Comparison of ENCODE assay signal across 33 mouse cellular contexts in genomic region chr7:95829889-95830288, GRCm38 (mm10).
A peak's percentile ranks its signal among the peaks of the same experiment; 100 is the strongest.
DNase-seq lines count a peak whose midpoint lies in the region; ATAC-seq and TF ChIP-seq lines count a peak whose summit lies in the region.
"Had no signal": no experiment of that assay in that cellular context is flagged by ENCODE, and none has a peak within 500 bp of the region (broad histone marks: within the 10 kb centered on the region; RNA-seq: fewer than 3 reads in every experiment).

No protein-coding gene starts in this region.

- no peak overlapping the region for H3K4me3 ChIP-seq in liver, adult 2 months (ENCODE audit: insufficient read depth, low read depth, low read length)
- H3K4me3 ChIP-seq in intestine, embryonic 15.5 days (replicated peaks), result no peak overlapping the region
- H3K4me3 ChIP-seq: embryonic facial prominence, embryonic 10.5 days; embryonic facial prominence, embryonic 13.5 days; erythroblast, embryonic 14.5 days; forebrain, embryonic 10.5 days; forebrain, embryonic 13.5 days; heart, embryonic 12.5 days; heart, embryonic 15.5 days had no signal

- no peak overlapping the region for H3K9ac ChIP-seq in liver, adult 2 months (ENCODE audit: low read depth, low read length)
- H3K9ac ChIP-seq in intestine, embryonic 15.5 days, result no peak overlapping the region
- H3K9ac ChIP-seq: embryonic facial prominence, embryonic 13.5 days; forebrain, embryonic 13.5 days; heart, embryonic 12.5 days; heart, embryonic 15.5 days; hindbrain, embryonic 14.5 days had no signal

- H3K4me1 ChIP-seq in liver, adult 2 months (ENCODE audit: control insufficient read depth, insufficient read depth, low read length), result no peaks in the 10 kb centered on the region
- no peaks in the 10 kb centered on the region for H3K4me1 ChIP-seq in intestine, embryonic 15.5 days (replicated peaks)
- H3K4me1 ChIP-seq: embryonic facial prominence, embryonic 10.5 days; embryonic facial prominence, embryonic 13.5 days had no signal

- ATAC-seq in intestine, embryonic 15.5 days, result peak; percentile 25; the same call in 1 of the 2 replicates
- ATAC-seq: forebrain, embryonic 13.5 days; forebrain, embryonic 16.5 days; hindbrain, postnatal 0 days; inflammation-experienced regulatory T-cells, adult 6 months; Patski had no signal

- no peaks in the 10 kb centered on the region for H3K36me3 ChIP-seq in liver, adult 2 months (ENCODE audit: control insufficient read depth, insufficient read depth, low read length)
- no peaks in the 10 kb centered on the region for H3K36me3 ChIP-seq in intestine, embryonic 15.5 days
- H3K36me3 ChIP-seq: embryonic facial prominence, embryonic 10.5 days; embryonic facial prominence, embryonic 13.5 days; forebrain, embryonic 10.5 days; G1E; heart, embryonic 12.5 days; heart, embryonic 15.5 days had no signal

- H3K79me2 ChIP-seq in liver, adult 2 months (ENCODE audit: control insufficient read depth, insufficient read depth, low read length), result no peaks in the 10 kb centered on the region

- no peak for TF ChIP-seq POLR2A in liver, adult 2 months (IDR thresholded peaks at IDR 0.05; ENCODE audit: extremely low read depth, insufficient read depth, low read length)

- no peaks in the 10 kb centered on the region for H3K27me3 ChIP-seq in liver, adult 2 months (ENCODE audit: control insufficient read depth, insufficient read depth, low read length)
- H3K27me3 ChIP-seq in intestine, embryonic 15.5 days (replicated peaks), result no peaks in the 10 kb centered on the region
- H3K27me3 ChIP-seq: CH12.LX; embryonic facial prominence, embryonic 13.5 days; forebrain, embryonic 13.5 days; heart, embryonic 12.5 days; heart, embryonic 15.5 days; Patski had no signal

- no peak overlapping the region for H3K4me2 ChIP-seq in intestine, embryonic 15.5 days (replicated peaks)
- H3K4me2 ChIP-seq: embryonic facial prominence, embryonic 13.5 days; forebrain, embryonic 13.5 days; heart, embryonic 12.5 days; heart, embryonic 15.5 days; hindbrain, embryonic 14.5 days had no signal

- no peak overlapping the region for H3K27ac ChIP-seq in liver, adult 2 months (replicated peaks; ENCODE audit: insufficient read depth, low read depth, low read length)
- H3K27ac ChIP-seq in intestine, embryonic 15.5 days, result no peak overlapping the region
- H3K27ac ChIP-seq: embryonic facial prominence, embryonic 10.5 days; embryonic facial prominence, embryonic 13.5 days; forebrain, embryonic 10.5 days; forebrain, embryonic 13.5 days; heart, embryonic 15.5 days; hindbrain, embryonic 14.5 days; hindbrain, postnatal 0 days had no signal

- intact Hi-C loops in left cerebral cortex, postnatal 14 days (cut with DNase I), result no loop called here
- intact Hi-C loops in heart, postnatal 10 days (cut with DNase I), result no loop called here

- H3K9me3 ChIP-seq in intestine, embryonic 15.5 days, result no peaks in the 10 kb centered on the region
- H3K9me3 ChIP-seq: embryonic facial prominence, embryonic 10.5 days; embryonic facial prominence, embryonic 13.5 days; forebrain, embryonic 10.5 days; forebrain, embryonic 13.5 days; heart, embryonic 12.5 days; heart, embryonic 15.5 days had no signal

- DNase-seq in liver, adult 2 months (ENCODE audit: extremely low read depth, low read depth, low spot score), result peak; percentile 10
- DNase-seq in liver, result no peak
- DNase-seq in large intestine, adult 2 months (ENCODE audit: low read depth, low spot score), result peak; percentile 16
- no peak for DNase-seq in left cerebral cortex, postnatal 14 days (ENCODE audit: low spot score in 2 of 2)
- DNase-seq in heart, postnatal 10 days, result no peak
- no peak for DNase-seq in cerebellum, postnatal 14 days
- DNase-seq: adrenal gland, adult 2 months; adrenal gland, postnatal 14 days; cerebellum, adult 11 months; cerebellum, adult 2 months; cerebellum, adult 9-11 months; cerebellum, postnatal 36 days; embryo, embryonic 11 days; gastrocnemius, postnatal 10 days; gastrocnemius, postnatal 36 days; heart, adult 11 months; heart, postnatal 14 days; heart, postnatal 4 days had no signal

- no peak for TF ChIP-seq CTCF in liver, adult 2 months (IDR thresholded peaks at IDR 0.05; ENCODE audit: low read depth, low read length)

- 91% methylated on average over 4 of the region's 4 CpGs for WGBS in liver, adult 2 months
- 84% methylated on average over 4 of the region's 4 CpGs for WGBS in intestine, embryonic 15.5 days
- WGBS in large intestine, adult 2 months, result 46% methylated on average over 4 of the region's 4 CpGs

Comparison
In these comparisons a context has a peak if more than half of its experiments do, and no peak if none do; other contexts are left out.
1. DNase-seq: peak in liver, adult 2 months (single experiment) and large intestine, adult 2 months (single experiment); none in liver (single experiment), left cerebral cortex, postnatal 14 days (0 of 2), heart, postnatal 10 days (0 of 2) and cerebellum, postnatal 14 days (0 of 2).